Mouse (Mus musculus): ENCODE measurements around the gene Col2a1.

GRCm38 (mm10) chr15:97972580-97972979, 31.9 kb downstream of the Col2a1 start:
- TF ChIP-seq CTCF (IDR thresholded peaks at IDR 0.05; ENCODE audit: low read depth, low read length) (no peak), POLR2A (IDR thresholded peaks at IDR 0.05; ENCODE audit: borderline replicate concordance, low read depth, low read length) (no peak)

All from bone marrow macrophage, adult 2 months (primary cell).